17 mouse cellular contexts compared by ENCODE assay signal in genomic region chr15:81829208-81829580, GRCm38 (mm10).
"Had no signal": no experiment of that assay in that cellular context is flagged by ENCODE, and none has a peak within 500 bp of the region (broad histone marks: within the 10 kb centered on the region; RNA-seq: fewer than 3 reads in every experiment).

No protein-coding gene starts in this region.

- H3K9ac ChIP-seq: lung, embryonic 15.5 days; midbrain, embryonic 12.5 days; neural tube, embryonic 12.5 days; stomach, embryonic 15.5 days had no signal

- H3K4me1 ChIP-seq: neural tube, embryonic 12.5 days had no signal

- H3K27me3 ChIP-seq: lung, embryonic 15.5 days; midbrain, embryonic 12.5 days; neural tube, embryonic 12.5 days; stomach, embryonic 15.5 days had no signal

- H3K4me2 ChIP-seq: lung, embryonic 15.5 days; midbrain, embryonic 12.5 days; neural tube, embryonic 12.5 days; stomach, embryonic 15.5 days had no signal

- DNase-seq: lung, adult 2 months; lung, postnatal 14 days; lung, postnatal 36 days; midbrain, embryonic 14.5 days; right cerebral cortex, postnatal 14 days; thymus, adult 2 months; thymus, postnatal 25 days; thymus, postnatal 4 days had no signal

- H3K27ac ChIP-seq: lung, embryonic 15.5 days; macrophage; midbrain, embryonic 12.5 days; neural tube, embryonic 12.5 days; stomach, embryonic 15.5 days; stomach, postnatal 0 days had no signal

- H3K4me3 ChIP-seq: lung, embryonic 15.5 days; megakaryocyte, embryonic 14.5 days; midbrain, embryonic 12.5 days; neural tube, embryonic 12.5 days; stomach, embryonic 15.5 days had no signal

- H3K9me3 ChIP-seq: lung, embryonic 15.5 days; megakaryocyte, embryonic 14.5 days; midbrain, embryonic 12.5 days; neural tube, embryonic 12.5 days; stomach, embryonic 15.5 days had no signal

- ATAC-seq: lung, postnatal 0 days; midbrain, embryonic 16.5 days had no signal
